Mouse (Mus musculus) frontal cortex, postnatal 14 days (tissue): ENCODE measurements around the gene Tmsb15b2.
"Not testable (repeated sequence)": the region's sequence is repeated elsewhere in the genome, so short reads cannot be mapped to it uniquely, and the experiment has no call there.

ENCODE experiments used
- DNase-seq, 2 experiments: peaks; one replicate each; pipeline ENCODE4 v3.0.0; 2022; ENCODE audit warnings: low spot score in 2 of 2

The Tmsb15b2 gene

GRCm38 (mm10) chrX:136975397-136975796, at the start of gene Tmsb15b2:
Gene Tmsb15b2 (minus strand): TSS chrX:136975497.
- DNase-seq = not testable (repeated sequence)

GRCm38 (mm10) chrX:137019310-137019709, 44.0 kb upstream of the Tmsb15b2 start:
- DNase-seq = peak in 1 of 2 experiments; percentile 58

GRCm38 (mm10) chrX:137017668-137018067, 42.4 kb upstream of the Tmsb15b2 start:
- no peak for DNase-seq

GRCm38 (mm10) chrX:137015099-137015709, 39.9 kb upstream of the Tmsb15b2 start:
- no peak for DNase-seq

GRCm38 (mm10) chrX:136996256-136996655, 21.0 kb upstream of the Tmsb15b2 start:
- DNase-seq = no peak

- no peak for DNase-seq
Measured at GRCm38 (mm10) chrX:136993641-136994040, 18.3 kb upstream of the Tmsb15b2 start.

- DNase-seq = peak; percentile 73 to 82
Measured at GRCm38 (mm10) chrX:136992978-136993547, 17.8 kb upstream of the Tmsb15b2 start, which contains the start of gene Zcchc18. Gene Zcchc18 (plus strand): TSS chrX:136993155.

GRCm38 (mm10) chrX:136992191-136992965, 17.1 kb upstream of the Tmsb15b2 start:
- DNase-seq = no peak

- DNase-seq = no peak
Measured at GRCm38 (mm10) chrX:136991274-136991673, 16.0 kb upstream of the Tmsb15b2 start.

- no peak for DNase-seq
Measured at GRCm38 (mm10) chrX:136986039-136986438, 10.7 kb upstream of the Tmsb15b2 start.

- no peak for DNase-seq
Measured at GRCm38 (mm10) chrX:136978616-136979015, 3.3 kb upstream of the Tmsb15b2 start.

- DNase-seq = peak in 1 of 2 experiments; percentile 77
Measured at GRCm38 (mm10) chrX:136976424-136977084, 1.3 kb upstream of the Tmsb15b2 start, which contains the start of the genes Tmsb15l and Tmsb15b1. Gene Tmsb15l (minus strand): TSS chrX:136976869. Gene Tmsb15b1 (minus strand): TSS chrX:136976874.

GRCm38 (mm10) chrX:136959688-136960087, 15.6 kb downstream of the Tmsb15b2 start:
- DNase-seq = no peak

- DNase-seq = not testable (repeated sequence)
Measured at GRCm38 (mm10) chrX:136958300-136958699, 17.0 kb downstream of the Tmsb15b2 start.

- peak; percentile 77 to 80 for DNase-seq
Measured at GRCm38 (mm10) chrX:136957583-136958279, 17.6 kb downstream of the Tmsb15b2 start.

- no peak for DNase-seq
Measured at GRCm38 (mm10) chrX:136937985-136938384, 37.3 kb downstream of the Tmsb15b2 start.

GRCm38 (mm10) chrX:136927031-136927430, 48.3 kb downstream of the Tmsb15b2 start, which contains the start of gene H2bfm:
Gene H2bfm (plus strand): TSS chrX:136927325.
- DNase-seq = no peak

GRCm38 (mm10) chrX:136925863-136926262, 49.4 kb downstream of the Tmsb15b2 start:
- no peak for DNase-seq
